Mouse (Mus musculus): ENCODE results near the gene Taok1.

DNA sequence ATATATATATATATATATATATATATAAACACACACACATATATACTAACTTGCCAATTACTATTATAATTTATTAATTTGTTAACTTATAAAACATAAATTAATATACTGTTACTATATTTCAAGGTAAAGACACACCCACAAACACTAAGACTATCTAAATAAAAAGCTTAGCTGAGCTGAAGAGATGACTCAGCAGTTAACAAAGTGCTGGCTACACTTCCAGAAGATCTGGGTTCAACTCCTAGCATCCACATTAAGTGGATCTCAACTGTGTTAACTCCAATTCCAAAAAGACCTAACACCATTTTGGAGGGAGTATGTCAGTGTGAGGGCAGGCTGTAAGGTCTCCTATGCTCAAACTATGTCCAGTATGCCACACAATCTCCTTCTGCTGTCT lies 10.3 kb downstream of the Taok1 start:
- TF ChIP-seq CTCF (IDR thresholded peaks at IDR 0.05) (no peak), EP300 (IDR thresholded peaks at IDR 0.05) (no peak)

Data from lung, postnatal 0 days (tissue).